Mouse (Mus musculus) lung, adult 2 months (tissue): ENCODE measurements at regions not wholly inside any gene's neighbourhood (a gene's known extent, or its start where the extent isn't known, plus 50 kb on each side); places are given as distances from the start of the nearest gene placed in this dataset.

Source experiments
- CTCF ChIP-seq: fragments of 200-500 bp; IDR thresholded peaks from 2 replicates; pipeline ENCODE4 v1.5.1; 2011; ENCODE audit warnings: mild to moderate bottlenecking, low read length, control low read depth; ENCODE audit not compliant: insufficient read depth
- POLR2A ChIP-seq: fragments of 200-500 bp; IDR thresholded peaks from 2 replicates; pipeline ENCODE4 v1.6.1; 2011; ENCODE audit warnings: low read depth, mild to moderate bottlenecking, control low read depth, low read length, borderline replicate concordance; ENCODE audit errors: extremely low read depth

DNA sequence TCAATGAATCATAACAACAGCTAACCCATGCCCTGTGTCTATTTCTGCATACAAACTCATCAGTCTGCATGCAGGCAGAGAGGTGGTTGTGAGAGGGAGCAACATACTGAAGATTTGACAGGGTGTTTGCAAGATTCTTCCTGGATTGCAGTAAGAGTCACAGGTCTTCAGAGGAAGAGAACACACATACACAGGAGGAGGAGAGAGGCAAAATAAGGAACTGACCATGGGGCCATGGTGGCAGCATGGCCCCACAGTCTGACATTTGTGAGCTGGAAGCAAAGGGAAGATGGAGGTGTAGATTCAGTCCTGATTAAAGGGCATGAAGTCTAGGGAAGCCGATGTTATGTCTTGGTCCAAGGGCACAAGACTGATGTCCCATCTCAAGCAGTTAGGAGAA, 101.0 kb downstream of the Gm815 start:
- TF ChIP-seq CTCF (no peak), POLR2A (no peak)
